Mouse (Mus musculus): ENCODE data around the gene Dhodh. TPM values are rescaled to one million over a fixed set of nuclear protein-coding genes. Genes with fewer than 3 reads are reported as not detected.
A peak's percentile ranks its signal among the peaks of the same experiment; 100 is the strongest.

Dhodh gene
- polyA plus RNA-seq (2012; rRNA removed) = 29.4 and 31.6 TPM in 2 replicates

- H3K27me3 ChIP-seq (ENCODE audit: control insufficient read depth, insufficient read depth, low read length) = no peaks in the 10 kb centered on the region
- peak within 1 kb of the TSS; percentile 90 for H3K4me3 ChIP-seq (replicated peaks; ENCODE audit: insufficient read depth, low read depth, low read length)
- under 1% methylated on average over 42 of the region's 42 CpGs for WGBS
- peak within 1 kb of the TSS; percentile 72 for H3K27ac ChIP-seq (ENCODE audit: insufficient read depth, low read length)
- TF ChIP-seq POLR2A (IDR thresholded peaks at IDR 0.05; ENCODE audit: borderline replicate concordance, insufficient read depth, low read length) (peak; percentile 89), CTCF (IDR thresholded peaks at IDR 0.05; ENCODE audit: borderline replicate concordance, insufficient read depth, low read depth, low read length) (no peak)
- H3K4me1 ChIP-seq (ENCODE audit: control insufficient read depth, insufficient read depth, low read length) = peaks cover 5% of the 10 kb centered on the region; the same call in 1 of the 2 replicates
- peak; percentile 98 to 99 for DNase-seq
These were observed at the start of gene Dhodh for GRCm38 (mm10) chr8:109608271-109609152. TSS of gene Dhodh (minus strand) at chr8:109608673.

DNA sequence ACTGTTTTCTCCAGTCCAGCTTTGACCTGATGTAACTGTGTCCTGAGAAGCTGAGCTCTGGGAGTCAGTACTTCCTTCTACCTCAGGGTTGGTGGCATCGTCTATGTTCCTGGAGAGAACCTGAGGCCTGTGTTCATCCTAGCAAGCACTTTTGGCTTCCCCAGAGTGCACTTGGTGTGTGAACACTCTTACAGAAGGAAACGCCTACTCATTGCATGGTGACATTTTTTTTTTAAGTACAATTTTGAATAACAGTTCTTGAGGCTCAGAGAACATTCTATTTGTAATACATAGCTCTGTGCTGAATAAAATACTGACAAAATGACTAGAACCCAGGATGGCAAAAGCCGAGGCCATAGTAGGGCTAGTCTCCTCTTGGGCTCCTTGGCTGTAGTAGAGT is 48.4 kb upstream of the Dhodh start:
- Histone ChIP-seq H3K27me3 (ENCODE audit: control insufficient read depth, insufficient read depth, low read length) (no peaks in the 10 kb centered on the region), H3K27ac (ENCODE audit: insufficient read depth, low read length) (no peak overlapping the region), H3K4me3 (replicated peaks; ENCODE audit: insufficient read depth, low read depth, low read length) (no peak overlapping the region), H3K4me1 (ENCODE audit: control insufficient read depth, insufficient read depth, low read length) (no peaks in the 10 kb centered on the region)
- TF ChIP-seq CTCF (IDR thresholded peaks at IDR 0.05; ENCODE audit: borderline replicate concordance, insufficient read depth, low read depth, low read length) (no peak), POLR2A (IDR thresholded peaks at IDR 0.05; ENCODE audit: borderline replicate concordance, insufficient read depth, low read length) (no peak)
- WGBS = 86% methylated on average over 3 of the region's 3 CpGs
- no peak for DNase-seq

DNA sequence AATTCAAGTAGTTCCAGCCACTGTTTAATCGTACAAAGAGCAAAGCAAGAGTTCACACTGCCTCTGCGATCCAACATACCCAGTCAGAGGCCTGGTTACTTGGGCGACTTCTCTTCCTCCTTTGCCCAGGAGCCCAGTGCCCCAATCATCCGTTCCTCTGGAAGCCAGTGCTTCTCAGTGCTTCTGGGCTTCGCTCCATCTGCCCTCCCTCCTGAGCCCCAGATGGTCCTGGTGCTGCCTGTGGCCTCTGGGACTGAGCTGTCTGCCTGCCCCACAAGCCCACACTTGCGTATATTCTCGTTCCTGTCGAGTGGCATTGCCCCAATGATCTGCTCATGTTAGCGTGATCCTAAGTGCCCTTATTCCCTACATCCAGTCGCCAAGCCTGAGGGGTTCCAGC is 42.3 kb upstream of the Dhodh start:
- H3K4me1 ChIP-seq (ENCODE audit: control insufficient read depth, insufficient read depth, low read length) = peaks cover 7% of the 10 kb centered on the region
- 5% methylated on average over 10 of the region's 10 CpGs for WGBS
- H3K4me3 ChIP-seq (replicated peaks; ENCODE audit: insufficient read depth, low read depth, low read length) = no peak overlapping the region
- H3K27me3 ChIP-seq (ENCODE audit: control insufficient read depth, insufficient read depth, low read length) = no peaks in the 10 kb centered on the region; the same call in 1 of the 2 replicates
- H3K27ac ChIP-seq (ENCODE audit: insufficient read depth, low read length) = no peak overlapping the region
- no peak for TF ChIP-seq CTCF (IDR thresholded peaks at IDR 0.05; ENCODE audit: borderline replicate concordance, insufficient read depth, low read depth, low read length)
- no peak for TF ChIP-seq POLR2A (IDR thresholded peaks at IDR 0.05; ENCODE audit: borderline replicate concordance, insufficient read depth, low read length)
- DNase-seq = peak; percentile 27 to 43

DNA sequence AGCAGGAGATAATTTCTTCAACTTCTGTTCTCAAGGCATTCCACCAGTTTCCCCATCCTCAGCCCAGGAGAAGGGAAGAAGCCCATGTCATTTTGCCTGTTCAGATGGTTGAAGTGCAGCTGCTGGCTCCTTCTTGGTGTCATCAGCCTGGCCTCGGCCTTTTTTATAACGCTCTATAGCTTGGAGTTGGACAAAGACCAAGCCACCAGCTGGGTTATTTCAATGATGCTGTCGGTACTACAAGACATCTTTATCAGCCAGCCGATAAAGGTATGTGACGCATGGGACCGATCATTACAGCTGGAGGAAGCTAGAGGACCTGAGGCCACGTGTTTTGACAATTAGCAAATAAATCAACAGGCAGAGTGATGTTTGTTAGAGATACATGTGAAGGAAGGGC is 40.0 kb upstream of the Dhodh start:
- H3K27me3 ChIP-seq (ENCODE audit: control insufficient read depth, insufficient read depth, low read length) = no peaks in the 10 kb centered on the region; the same call in 1 of the 2 replicates
- 14% methylated on average over 7 of the region's 7 CpGs for WGBS
- H3K27ac ChIP-seq (ENCODE audit: insufficient read depth, low read length) = no peak overlapping the region
- peaks cover 7% of the 10 kb centered on the region for H3K4me1 ChIP-seq (ENCODE audit: control insufficient read depth, insufficient read depth, low read length)
- no peak for TF ChIP-seq CTCF (IDR thresholded peaks at IDR 0.05; ENCODE audit: borderline replicate concordance, insufficient read depth, low read depth, low read length)
- TF ChIP-seq POLR2A (IDR thresholded peaks at IDR 0.05; ENCODE audit: borderline replicate concordance, insufficient read depth, low read length) = no peak
- DNase-seq = no peak
- H3K4me3 ChIP-seq (replicated peaks; ENCODE audit: insufficient read depth, low read depth, low read length) = no peak overlapping the region

DNA sequence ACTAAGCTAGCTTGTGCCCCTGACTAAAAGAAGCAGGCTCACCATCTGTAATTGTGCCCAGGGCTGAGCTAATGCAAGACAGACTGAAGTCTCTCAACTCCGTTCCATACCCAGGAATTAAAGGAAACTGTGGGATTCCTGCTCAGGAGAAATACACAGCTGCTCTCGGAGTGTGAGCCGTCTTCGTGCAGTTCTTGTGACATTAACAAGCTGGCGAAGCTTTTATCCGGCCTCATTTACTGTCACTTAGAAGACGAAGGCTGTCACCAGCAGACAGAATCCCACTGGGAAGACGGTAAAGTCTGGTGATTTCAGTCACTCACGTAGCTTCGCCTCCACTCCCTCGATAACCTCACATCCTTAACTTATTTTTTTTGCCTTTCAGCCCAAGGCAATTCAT is 38.9 kb upstream of the Dhodh start:
- H3K4me1 ChIP-seq (ENCODE audit: control insufficient read depth, insufficient read depth, low read length) = peaks cover 7% of the 10 kb centered on the region
- WGBS = 50% methylated on average over 11 of the region's 11 CpGs
- H3K27me3 ChIP-seq (ENCODE audit: control insufficient read depth, insufficient read depth, low read length) = no peaks in the 10 kb centered on the region; the same call in 1 of the 2 replicates
- no peak overlapping the region for H3K4me3 ChIP-seq (replicated peaks; ENCODE audit: insufficient read depth, low read depth, low read length)
- no peak overlapping the region for H3K27ac ChIP-seq (ENCODE audit: insufficient read depth, low read length)
- DNase-seq = no peak
- TF ChIP-seq POLR2A (IDR thresholded peaks at IDR 0.05; ENCODE audit: borderline replicate concordance, insufficient read depth, low read length) (no peak), CTCF (IDR thresholded peaks at IDR 0.05; ENCODE audit: borderline replicate concordance, insufficient read depth, low read depth, low read length) (no peak)

GRCm38 (mm10) chr8:109641236-109641635 is 32.8 kb upstream of the Dhodh start:
- H3K4me1 ChIP-seq (ENCODE audit: control insufficient read depth, insufficient read depth, low read length) = no peaks in the 10 kb centered on the region
- 51% methylated on average over 5 of the region's 5 CpGs for WGBS
- no peak overlapping the region for H3K4me3 ChIP-seq (replicated peaks; ENCODE audit: insufficient read depth, low read depth, low read length)
- TF ChIP-seq CTCF (IDR thresholded peaks at IDR 0.05; ENCODE audit: borderline replicate concordance, insufficient read depth, low read depth, low read length) (no peak), POLR2A (IDR thresholded peaks at IDR 0.05; ENCODE audit: borderline replicate concordance, insufficient read depth, low read length) (no peak)
- H3K27me3 ChIP-seq (ENCODE audit: control insufficient read depth, insufficient read depth, low read length) = no peaks in the 10 kb centered on the region
- no peak for DNase-seq
- H3K27ac ChIP-seq (ENCODE audit: insufficient read depth, low read length) = no peak overlapping the region

DNA sequence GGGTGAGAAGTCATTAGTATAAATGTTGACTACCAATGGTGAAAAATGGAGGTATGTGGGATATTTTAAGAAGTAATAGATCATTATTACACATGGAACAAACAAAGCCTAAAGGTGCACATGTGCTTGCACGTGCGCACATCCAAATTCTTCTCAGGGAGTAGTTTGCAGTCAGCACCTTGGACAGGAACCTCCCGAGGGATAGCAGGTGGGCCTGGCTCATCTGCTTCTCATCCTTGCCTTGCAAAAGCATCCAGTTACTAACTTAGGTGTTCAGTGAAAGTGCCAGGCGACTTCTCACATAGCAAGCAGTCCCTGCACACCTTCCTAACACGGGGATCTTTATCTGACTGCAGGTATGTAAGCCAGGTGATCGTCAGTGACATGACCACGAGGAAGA is 31.9 kb upstream of the Dhodh start:
- TF ChIP-seq POLR2A (IDR thresholded peaks at IDR 0.05; ENCODE audit: borderline replicate concordance, insufficient read depth, low read length) = no peak
- TF ChIP-seq CTCF (IDR thresholded peaks at IDR 0.05; ENCODE audit: borderline replicate concordance, insufficient read depth, low read depth, low read length) = no peak
- Histone ChIP-seq H3K4me3 (replicated peaks; ENCODE audit: insufficient read depth, low read depth, low read length) (no peak overlapping the region), H3K4me1 (ENCODE audit: control insufficient read depth, insufficient read depth, low read length) (no peaks in the 10 kb centered on the region), H3K27ac (ENCODE audit: insufficient read depth, low read length) (no peak overlapping the region), H3K27me3 (ENCODE audit: control insufficient read depth, insufficient read depth, low read length) (no peaks in the 10 kb centered on the region)
- no peak for DNase-seq
- 59% methylated on average over 7 of the region's 7 CpGs for WGBS

GRCm38 (mm10) chr8:109638851-109639250 is 30.4 kb upstream of the Dhodh start:
- no peak for DNase-seq
- WGBS = 66% methylated on average over 5 of the region's 5 CpGs
- Histone ChIP-seq H3K4me3 (replicated peaks; ENCODE audit: insufficient read depth, low read depth, low read length) (no peak overlapping the region), H3K27ac (ENCODE audit: insufficient read depth, low read length) (no peak overlapping the region), H3K27me3 (ENCODE audit: control insufficient read depth, insufficient read depth, low read length) (no peaks in the 10 kb centered on the region), H3K4me1 (ENCODE audit: control insufficient read depth, insufficient read depth, low read length) (no peaks in the 10 kb centered on the region)
- no peak for TF ChIP-seq POLR2A (IDR thresholded peaks at IDR 0.05; ENCODE audit: borderline replicate concordance, insufficient read depth, low read length)
- no peak for TF ChIP-seq CTCF (IDR thresholded peaks at IDR 0.05; ENCODE audit: borderline replicate concordance, insufficient read depth, low read depth, low read length)
